Mouse (Mus musculus) heart, postnatal 0 days (tissue): ENCODE measurements around the gene Rab25.
A peak's percentile ranks its signal among the peaks of the same experiment; 100 is the strongest.

ENCODE experiments used
- CTCF ChIP-seq: IDR thresholded peaks from 2 replicates; pipeline ENCODE4 v1.5.1; 2016; ENCODE audit warnings: antibody characterized with exemption, control low read depth, low read depth
- EP300 ChIP-seq: IDR thresholded peaks from 2 replicates; pipeline ENCODE4 v1.6.1; 2016; ENCODE audit warnings: antibody characterized with exemption, low read depth

DNA sequence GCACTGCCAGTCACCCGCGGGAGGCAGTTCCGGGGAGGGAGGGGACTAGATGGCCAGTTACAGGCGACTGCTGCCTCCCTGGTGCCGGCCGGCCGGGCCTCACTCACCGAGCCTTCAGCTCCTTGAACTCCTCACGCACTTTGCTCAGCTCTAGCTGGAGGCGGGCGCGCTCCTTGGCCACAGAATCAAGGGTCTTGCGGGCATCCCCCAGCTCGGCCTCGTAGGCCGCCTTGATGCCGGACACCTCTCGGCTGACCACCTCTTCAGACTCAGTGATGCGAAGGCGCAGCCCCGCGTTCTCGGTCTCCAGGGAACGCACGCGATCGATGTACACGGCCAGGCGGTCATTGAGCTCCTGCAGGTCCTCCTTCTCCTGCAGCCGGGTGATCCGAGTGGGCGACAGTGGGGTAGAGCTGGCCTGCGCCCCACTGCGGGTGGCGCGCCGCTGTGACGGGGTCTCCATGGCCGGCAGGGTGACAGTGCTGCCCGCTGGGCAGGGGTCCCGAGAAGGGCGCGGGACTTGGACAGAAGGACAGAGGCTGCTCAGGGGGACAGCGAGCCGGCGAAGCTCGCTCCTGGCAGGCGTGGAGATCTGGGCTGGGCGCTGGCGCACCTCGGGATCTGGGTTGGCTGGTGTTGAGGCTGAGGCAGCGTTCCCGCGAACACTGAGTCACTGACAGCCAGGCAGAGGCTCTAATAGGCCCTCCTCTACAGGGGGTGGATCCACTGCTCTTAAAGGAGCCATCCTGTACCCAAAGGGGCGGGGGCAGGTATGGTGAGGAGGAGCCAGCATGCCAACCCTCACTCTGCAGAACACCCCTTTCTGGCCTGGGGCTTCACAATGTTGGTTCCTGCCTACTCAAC is 45.2 kb downstream of the Rab25 start:
- TF ChIP-seq CTCF (no peak), EP300 (peak; percentile 50; the same call in 1 of the 2 replicates)
